Mouse (Mus musculus) hindbrain, embryonic 10.5 days (tissue): ENCODE measurements around the gene Insc. TPM values are rescaled to one million over a fixed set of nuclear protein-coding genes. Genes with fewer than 3 reads are reported as not detected.
"Not testable (repeated sequence)": the region's sequence is repeated elsewhere in the genome, so short reads cannot be mapped to it uniquely, and the experiment has no call there.

Experiments
- DNase-seq: peaks from one replicate; pipeline ENCODE4 v3.0.0-alpha.2; 2017; ENCODE audit warnings: low spot score
- H3K27ac ChIP-seq: fragments of 300-500 bp; sonication (generic); 2 replicates; pipeline ENCODE4 v1.5.1; 2016; ENCODE audit warnings: mild to moderate bottlenecking, moderate library complexity
- H3K27me3 ChIP-seq: fragments of 300-500 bp; sonication (generic); 2 replicates; pipeline ENCODE4 v1.6.1; 2016; ENCODE audit warnings: mild to moderate bottlenecking; ENCODE audit not compliant: poor library complexity, insufficient read depth, severe bottlenecking
- H3K36me3 ChIP-seq: fragments of 300-500 bp; sonication (generic); 2 replicates; pipeline ENCODE4 v1.6.1; 2016; ENCODE audit warnings: mild to moderate bottlenecking, moderate library complexity
- H3K4me1 ChIP-seq: fragments of 300-500 bp; sonication (generic); replicated peaks from 2 replicates; pipeline ENCODE4 v1.6.1; 2016; ENCODE audit warnings: mild to moderate bottlenecking
- H3K4me3 ChIP-seq: fragments of 300-500 bp; sonication (generic); 2 replicates; pipeline ENCODE4 v1.5.1; 2016; ENCODE audit warnings: mild to moderate bottlenecking, moderate library complexity
- H3K9me3 ChIP-seq: fragments of 300-500 bp; sonication (generic); 2 replicates; pipeline ENCODE4 v1.6.1; 2016; ENCODE audit warnings: mild to moderate bottlenecking, moderate library complexity
- WGBS: fragments of 180-500 bp; shearing (Covaris S2); methylation state at CpG from one replicate; pipeline ENCODE4 v1.1.7; 2016; 5-methylcytosine and 5-hydroxymethylcytosine counted together
- polyA plus RNA-seq: library from polyadenylated mRNA; unstranded; fragments of >200 nt; fragmentation: Nextera tagmentation; extraction: Ambion mirVana; gene quantifications from 2 replicates; pipeline ENCODE4 v1.2.1, GENCODE M21; 2016

Insc gene
- 8.1 and 11.1 TPM in 2 replicates for polyA plus RNA-seq

GRCm38 (mm10) chr7:114743022-114743780, at the start of gene Insc:
Insc (plus strand) TSS chr7:114743694.
- WGBS = 78% methylated on average over 5 of the region's 5 CpGs
- Histone ChIP-seq H3K27ac (no peak within 1 kb of the TSS), H3K4me3 (no peak within 1 kb of the TSS), H3K36me3 (no peaks in the 10 kb centered on the region), H3K4me1 (peaks cover 27% of the 10 kb centered on the region), H3K9me3 (no peaks in the 10 kb centered on the region), H3K27me3 (peaks cover 31% of the 10 kb centered on the region)
- DNase-seq = no peak

- H3K36me3 ChIP-seq = no peaks in the 10 kb centered on the region
Measured at GRCm38 (mm10) chr7:114700871-114701270, 42.6 kb upstream of the Insc start.

GRCm38 (mm10) chr7:114706716-114707115, 36.8 kb upstream of the Insc start:
- 82% methylated on average over 4 of the region's 4 CpGs for WGBS
- no peak overlapping the region for H3K4me3 ChIP-seq
- no peaks in the 10 kb centered on the region for H3K9me3 ChIP-seq
- H3K36me3 ChIP-seq = no peaks in the 10 kb centered on the region
- no peak for DNase-seq
- no peaks in the 10 kb centered on the region for H3K27me3 ChIP-seq
- no peak overlapping the region for H3K27ac ChIP-seq
- no peaks in the 10 kb centered on the region for H3K4me1 ChIP-seq

More at GRCm38 (mm10) chr7:114700871-114701270, 42.6 kb upstream of the Insc start:
- no peaks in the 10 kb centered on the region for H3K9me3 ChIP-seq
- no peaks in the 10 kb centered on the region for H3K27me3 ChIP-seq
- DNase-seq = no peak
- H3K4me3 ChIP-seq = no peak overlapping the region
- WGBS = 80% methylated on average over 2 of the region's 2 CpGs
- no peak overlapping the region for H3K27ac ChIP-seq
- no peaks in the 10 kb centered on the region for H3K4me1 ChIP-seq

- H3K27me3 ChIP-seq = no peaks in the 10 kb centered on the region
- H3K4me3 ChIP-seq = no peak overlapping the region
- no peaks in the 10 kb centered on the region for H3K36me3 ChIP-seq
- no peaks in the 10 kb centered on the region for H3K9me3 ChIP-seq
- H3K27ac ChIP-seq = no peak overlapping the region
- WGBS = 79% methylated on average over 1 of the region's 1 CpGs
- H3K4me1 ChIP-seq = no peaks in the 10 kb centered on the region
- DNase-seq = no peak
Measured at GRCm38 (mm10) chr7:114707398-114707797, 36.1 kb upstream of the Insc start.

- no peak for DNase-seq
- WGBS = 91% methylated on average over 2 of the region's 2 CpGs
Measured at GRCm38 (mm10) chr7:114710419-114710818, 33.1 kb upstream of the Insc start.

GRCm38 (mm10) chr7:114712523-114712922, 31.0 kb upstream of the Insc start:
- H3K27me3 ChIP-seq = peaks cover 11% of the 10 kb centered on the region
- no peaks in the 10 kb centered on the region for H3K9me3 ChIP-seq
- H3K36me3 ChIP-seq = no peaks in the 10 kb centered on the region
- H3K4me1 ChIP-seq = peaks cover under 1% of the 10 kb centered on the region; the same call in 1 of the 2 replicates
- no peak overlapping the region for H3K27ac ChIP-seq
- no peak overlapping the region for H3K4me3 ChIP-seq
- DNase-seq = no peak
- 76% methylated on average over 1 of the region's 1 CpGs for WGBS

More at GRCm38 (mm10) chr7:114710419-114710818, 33.1 kb upstream of the Insc start:
- H3K9me3 ChIP-seq = no peaks in the 10 kb centered on the region
- no peak overlapping the region for H3K4me3 ChIP-seq
- H3K4me1 ChIP-seq = no peaks in the 10 kb centered on the region
- H3K27ac ChIP-seq = no peak overlapping the region
- H3K27me3 ChIP-seq = no peaks in the 10 kb centered on the region
- H3K36me3 ChIP-seq = no peaks in the 10 kb centered on the region

- H3K4me3 ChIP-seq = peak within 1 kb of the TSS; percentile 33
- no peaks in the 10 kb centered on the region for H3K36me3 ChIP-seq
Measured at GRCm38 (mm10) chr7:114718300-114718699, 25.2 kb upstream of the Insc start, which contains the start of gene Calcb. Calcb (plus strand) TSS chr7:114718643.

GRCm38 (mm10) chr7:114719381-114720131, 23.9 kb upstream of the Insc start:
- Histone ChIP-seq H3K4me1 (peaks cover 24% of the 10 kb centered on the region), H3K27me3 (peaks cover 50% of the 10 kb centered on the region), H3K27ac (no peak overlapping the region), H3K9me3 (no peaks in the 10 kb centered on the region), H3K36me3 (no peaks in the 10 kb centered on the region), H3K4me3 (peak overlapping the region; percentile 33)
- peak; percentile 51 for DNase-seq
- 4% methylated on average over 17 of the region's 17 CpGs for WGBS

More at GRCm38 (mm10) chr7:114718300-114718699, 25.2 kb upstream of the Insc start, which contains the start of gene Calcb:
- DNase-seq = no peak
- Histone ChIP-seq H3K4me1 (peaks cover 24% of the 10 kb centered on the region), H3K9me3 (no peaks in the 10 kb centered on the region), H3K27me3 (peaks cover 50% of the 10 kb centered on the region), H3K27ac (no peak within 1 kb of the TSS)
- 5% methylated on average over 11 of the region's 11 CpGs for WGBS

- WGBS = 62% methylated on average over 4 of the region's 4 CpGs
- H3K36me3 ChIP-seq, H3K4me3 ChIP-seq, DNase-seq, H3K27me3 ChIP-seq, H3K27ac ChIP-seq, H3K4me1 ChIP-seq, H3K9me3 ChIP-seq: not testable (repeated sequence)
Measured at GRCm38 (mm10) chr7:114729696-114730095, 13.8 kb upstream of the Insc start.

- no peak overlapping the region for H3K27ac ChIP-seq
- H3K4me1 ChIP-seq = peaks cover 1% of the 10 kb centered on the region; the same call in 1 of the 2 replicates
- no peaks in the 10 kb centered on the region for H3K27me3 ChIP-seq
- 82% methylated on average over 6 of the region's 6 CpGs for WGBS
- H3K4me3 ChIP-seq = no peak overlapping the region
- no peaks in the 10 kb centered on the region for H3K9me3 ChIP-seq
- DNase-seq = no peak
- no peaks in the 10 kb centered on the region for H3K36me3 ChIP-seq
Measured at GRCm38 (mm10) chr7:114731175-114731574, 12.3 kb upstream of the Insc start.

GRCm38 (mm10) chr7:114731700-114732099, 11.8 kb upstream of the Insc start:
- DNase-seq, H3K36me3 ChIP-seq: not testable (repeated sequence)

GRCm38 (mm10) chr7:114736256-114736655, 7.2 kb upstream of the Insc start:
- 59% methylated on average over 5 of the region's 5 CpGs for WGBS

More at GRCm38 (mm10) chr7:114731700-114732099, 11.8 kb upstream of the Insc start:
- not testable (repeated sequence) for H3K27ac ChIP-seq, H3K4me1 ChIP-seq, H3K4me3 ChIP-seq, H3K27me3 ChIP-seq, H3K9me3 ChIP-seq
- WGBS = 39% methylated on average over 4 of the region's 4 CpGs

GRCm38 (mm10) chr7:114738166-114738565, 5.3 kb upstream of the Insc start:
- DNase-seq = no peak
- peaks cover 9% of the 10 kb centered on the region; the same call in 1 of the 2 replicates for H3K4me1 ChIP-seq
- H3K36me3 ChIP-seq = no peaks in the 10 kb centered on the region
- H3K27ac ChIP-seq = no peak overlapping the region
- H3K9me3 ChIP-seq = no peaks in the 10 kb centered on the region
- no peak overlapping the region for H3K4me3 ChIP-seq
- no peaks in the 10 kb centered on the region for H3K27me3 ChIP-seq

More at GRCm38 (mm10) chr7:114736256-114736655, 7.2 kb upstream of the Insc start:
- H3K9me3 ChIP-seq = no peaks in the 10 kb centered on the region
- peaks cover 9% of the 10 kb centered on the region; the same call in 1 of the 2 replicates for H3K4me1 ChIP-seq
- H3K36me3 ChIP-seq = no peaks in the 10 kb centered on the region
- H3K27ac ChIP-seq = no peak overlapping the region
- no peak for DNase-seq
- H3K27me3 ChIP-seq = no peaks in the 10 kb centered on the region
- no peak overlapping the region for H3K4me3 ChIP-seq
